Mouse (Mus musculus) forebrain, embryonic 16.5 days (tissue): Measurements from ENCODE around the gene Trir. TPM values are rescaled to one million over a fixed set of nuclear protein-coding genes. Genes with fewer than 3 reads are reported as not detected.

Source experiments
- ATAC-seq: fragments of 200-750 bp; cut with Nextera tagmentation; 2 replicates; pipeline ENCODE4 v1.8.0; 2017; ENCODE audit warnings: mild to moderate bottlenecking, moderate library complexity
- H3K27ac ChIP-seq: fragments of 300-500 bp; sonication (generic); 2 replicates; pipeline ENCODE4 v1.5.1; 2014; ENCODE audit warnings: low read length, control low read depth
- H3K27me3 ChIP-seq: fragments of 300-500 bp; sonication (generic); replicated peaks from 2 replicates; pipeline ENCODE4 v1.6.1; 2014; ENCODE audit warnings: low read length; ENCODE audit not compliant: control insufficient read depth, insufficient read depth
- H3K36me3 ChIP-seq: fragments of 300-500 bp; sonication (generic); 2 replicates; pipeline ENCODE4 v1.6.1; 2014; ENCODE audit not compliant: control insufficient read depth, insufficient read depth
- H3K4me1 ChIP-seq: fragments of 300-500 bp; sonication (generic); replicated peaks from 2 replicates; pipeline ENCODE4 v1.6.1; 2014; ENCODE audit warnings: low read length; ENCODE audit not compliant: control insufficient read depth, insufficient read depth
- H3K4me2 ChIP-seq: fragments of 300-500 bp; sonication (generic); 2 replicates; pipeline ENCODE4 v1.6.1; 2014; ENCODE audit warnings: mild to moderate bottlenecking, low read length, control low read depth
- H3K4me3 ChIP-seq: fragments of 300-500 bp; sonication (generic); replicated peaks from 2 replicates; pipeline ENCODE4 v1.5.1; 2014; ENCODE audit warnings: mild to moderate bottlenecking, low read length, control low read depth
- H3K9ac ChIP-seq: fragments of 300-500 bp; sonication (generic); replicated peaks from 2 replicates; pipeline ENCODE4 v1.6.1; 2014; ENCODE audit warnings: low read depth, low read length, control low read depth
- H3K9me3 ChIP-seq: fragments of 300-500 bp; sonication (generic); 2 replicates; pipeline ENCODE4 v1.6.1; 2016; ENCODE audit warnings: low read length; ENCODE audit not compliant: control insufficient read depth
- WGBS: fragments of 180-500 bp; shearing (Covaris S2); extraction: QIAGEN DNeasy Blood & Tissue Kit; methylation state at CpG from one replicate; pipeline ENCODE4 v1.1.7; 2014; 5-methylcytosine and 5-hydroxymethylcytosine counted together
- polyA plus RNA-seq: library from polyadenylated mRNA; unstranded; fragments of >200 nt; fragmentation: Nextera tagmentation; extraction: Ambion mirVana; gene quantifications from 2 replicates; pipeline ENCODE4 v1.2.1, GENCODE M21; 2015

Trir gene
- polyA plus RNA-seq = 108 and 110 TPM in 2 replicates

DNA sequence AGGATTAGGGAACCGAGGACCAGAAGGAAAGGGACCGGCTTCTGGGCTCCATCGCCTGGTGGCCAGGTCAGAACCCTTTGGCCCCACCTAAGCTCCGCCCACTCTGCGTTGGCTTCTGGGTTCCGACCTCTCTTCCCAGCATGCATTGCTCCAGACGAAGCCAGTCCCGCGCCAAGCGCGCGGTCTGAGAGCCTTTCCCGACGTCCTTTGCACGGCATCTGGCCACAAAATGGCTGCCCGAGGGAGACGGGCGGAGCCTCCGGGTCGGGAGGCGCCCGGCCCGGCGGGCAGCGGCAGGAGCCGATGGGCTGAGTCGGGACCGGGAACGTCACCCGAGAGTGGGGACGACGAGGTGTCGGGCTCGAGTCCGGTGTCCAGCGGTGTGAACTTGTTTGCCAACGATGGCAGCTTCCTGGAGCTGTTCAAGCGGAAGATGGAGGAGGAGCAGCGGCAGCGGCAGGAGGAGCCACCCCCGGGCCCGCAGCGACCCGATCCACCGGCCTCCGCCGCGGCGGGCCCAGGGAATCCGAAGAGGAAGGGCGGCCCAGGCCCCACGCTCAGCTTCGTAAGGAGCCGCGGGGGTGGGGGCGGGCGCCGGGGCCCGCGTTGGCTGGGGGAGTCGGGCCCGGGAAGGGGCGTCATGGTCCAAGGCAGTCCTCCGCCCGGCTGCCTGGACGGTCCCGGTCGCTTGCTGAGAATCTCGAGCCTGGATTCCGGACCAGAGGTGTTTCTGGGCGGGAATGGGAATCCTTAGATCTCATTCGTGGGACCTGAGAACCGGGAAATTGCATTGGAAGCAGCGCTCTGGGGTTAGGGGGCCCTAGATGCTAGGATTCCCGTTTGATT is at the start of gene Trir:
Gene Trir (plus strand): TSS at position 154 of the 846 bp plus-strand sequence.
- peak within 1 kb of the TSS; percentile 90 for H3K4me2 ChIP-seq
- H3K4me3 ChIP-seq = peak within 1 kb of the TSS; percentile 95
- peak within 1 kb of the TSS; percentile 86 for H3K27ac ChIP-seq

DNA sequence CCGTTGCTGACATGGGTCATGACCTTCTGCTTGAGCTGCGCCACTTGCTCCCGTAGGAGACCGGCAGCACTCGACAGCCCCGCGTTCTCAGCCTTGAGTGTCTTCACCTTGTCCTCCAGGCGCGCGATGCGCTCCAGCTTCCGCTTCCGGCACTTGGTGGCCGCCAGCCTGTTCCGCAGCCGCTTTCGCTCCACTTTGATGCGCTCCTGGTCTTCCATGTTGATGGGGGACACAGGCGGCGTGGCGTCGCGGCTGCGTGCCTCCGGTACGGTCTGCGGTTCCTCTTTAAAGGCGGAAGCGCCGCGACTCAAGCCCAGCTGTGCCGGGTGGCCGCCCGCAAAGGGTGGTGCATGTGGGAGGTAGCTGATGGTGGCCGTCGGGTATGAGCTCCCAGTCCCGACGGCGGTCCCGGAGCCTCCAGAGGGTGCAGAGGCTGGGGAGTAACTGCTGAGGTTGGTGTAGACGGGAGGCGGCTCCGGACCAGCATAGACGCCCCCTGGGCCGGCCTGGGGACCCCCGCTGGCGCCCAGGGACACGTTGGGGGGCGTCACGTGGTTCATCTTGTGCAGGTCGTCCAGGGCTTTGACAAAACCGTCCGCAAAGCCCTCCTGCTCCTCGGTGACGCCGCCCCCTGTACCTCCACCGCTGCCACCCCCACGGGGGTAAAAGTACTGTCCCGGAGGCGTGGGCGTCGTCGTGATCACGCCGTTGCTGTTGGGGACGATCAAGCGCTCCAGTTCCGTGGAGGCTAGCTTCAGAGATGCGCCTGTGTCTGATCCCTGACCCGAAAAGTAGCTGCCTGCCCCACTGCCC is 49.0 kb upstream of the Trir start:
- no peak overlapping the region; the same call in 1 of the 2 replicates for H3K27ac ChIP-seq
- peak overlapping the region; percentile 91 for H3K4me2 ChIP-seq
- H3K36me3 ChIP-seq = peaks cover 4% of the 10 kb centered on the region; the same call in 1 of the 2 replicates
- 1% methylated on average over 70 of the region's 70 CpGs for WGBS
- no peaks in the 10 kb centered on the region for H3K9me3 ChIP-seq
- ATAC-seq = no peak
- H3K4me1 ChIP-seq = peaks cover 61% of the 10 kb centered on the region
- peaks cover 20% of the 10 kb centered on the region for H3K27me3 ChIP-seq
- peak overlapping the region; percentile 57 for H3K4me3 ChIP-seq
- H3K9ac ChIP-seq = peak overlapping the region; percentile 67

More for the DNA sequence above, at the start of gene Trir:
- under 1% methylated on average over 70 of the region's 75 CpGs for WGBS
- ATAC-seq = peak; percentile 78
- H3K27me3 ChIP-seq = no peaks in the 10 kb centered on the region
- H3K9me3 ChIP-seq = no peaks in the 10 kb centered on the region
- peaks cover 39% of the 10 kb centered on the region for H3K4me1 ChIP-seq
- peaks cover 14% of the 10 kb centered on the region for H3K36me3 ChIP-seq
- H3K9ac ChIP-seq = peak within 1 kb of the TSS; percentile 99

DNA sequence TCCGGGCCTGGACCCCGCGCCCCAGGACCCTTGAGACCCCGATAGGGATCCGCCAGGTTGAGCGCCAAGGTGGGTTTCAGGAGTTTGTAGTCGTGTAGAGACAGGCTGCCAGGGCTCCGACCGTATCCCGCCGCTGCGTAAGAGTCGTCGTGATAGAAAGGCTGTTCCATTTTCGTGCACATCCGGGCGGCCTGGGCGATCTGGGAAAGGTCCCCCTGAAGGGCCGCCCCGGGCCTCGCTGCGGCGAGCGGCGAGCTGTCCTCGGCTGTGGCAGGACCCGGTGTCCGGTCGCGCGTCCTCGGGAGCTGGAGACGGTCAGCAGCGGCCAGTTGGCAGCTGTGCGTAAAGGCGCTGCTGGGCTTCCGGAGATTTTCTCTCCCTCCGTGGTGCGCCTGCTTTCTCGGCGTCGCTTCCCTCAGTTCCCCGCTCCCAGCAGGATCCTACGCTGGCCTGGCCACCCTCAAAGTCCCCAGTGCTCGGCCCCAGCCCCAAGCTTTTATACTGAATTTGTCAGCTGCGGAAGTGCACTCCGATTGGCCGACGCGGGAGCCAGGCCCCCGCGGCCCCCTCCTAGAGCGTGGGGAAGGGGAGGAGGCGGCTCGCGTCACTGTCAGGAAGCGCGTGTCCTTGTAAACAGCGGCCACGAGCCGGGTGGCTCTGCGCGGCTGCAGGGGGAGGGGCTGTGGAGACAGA is 48.2 kb upstream of the Trir start, which contains the start of gene Junb:
Gene Junb (minus strand): TSS at position 471 of the 693 bp plus-strand sequence.
- WGBS = under 1% methylated on average over 63 of the region's 63 CpGs
- H3K36me3 ChIP-seq = peaks cover 4% of the 10 kb centered on the region; the same call in 1 of the 2 replicates
- H3K4me2 ChIP-seq = peak within 1 kb of the TSS; percentile 91
- peak within 1 kb of the TSS; percentile 57 for H3K4me3 ChIP-seq
- ATAC-seq = peak; percentile 51
- H3K9me3 ChIP-seq = no peaks in the 10 kb centered on the region
- peak within 1 kb of the TSS; percentile 12 for H3K27ac ChIP-seq
- peak within 1 kb of the TSS; percentile 67 for H3K9ac ChIP-seq
- H3K27me3 ChIP-seq = peaks cover 20% of the 10 kb centered on the region
- peaks cover 61% of the 10 kb centered on the region for H3K4me1 ChIP-seq

DNA sequence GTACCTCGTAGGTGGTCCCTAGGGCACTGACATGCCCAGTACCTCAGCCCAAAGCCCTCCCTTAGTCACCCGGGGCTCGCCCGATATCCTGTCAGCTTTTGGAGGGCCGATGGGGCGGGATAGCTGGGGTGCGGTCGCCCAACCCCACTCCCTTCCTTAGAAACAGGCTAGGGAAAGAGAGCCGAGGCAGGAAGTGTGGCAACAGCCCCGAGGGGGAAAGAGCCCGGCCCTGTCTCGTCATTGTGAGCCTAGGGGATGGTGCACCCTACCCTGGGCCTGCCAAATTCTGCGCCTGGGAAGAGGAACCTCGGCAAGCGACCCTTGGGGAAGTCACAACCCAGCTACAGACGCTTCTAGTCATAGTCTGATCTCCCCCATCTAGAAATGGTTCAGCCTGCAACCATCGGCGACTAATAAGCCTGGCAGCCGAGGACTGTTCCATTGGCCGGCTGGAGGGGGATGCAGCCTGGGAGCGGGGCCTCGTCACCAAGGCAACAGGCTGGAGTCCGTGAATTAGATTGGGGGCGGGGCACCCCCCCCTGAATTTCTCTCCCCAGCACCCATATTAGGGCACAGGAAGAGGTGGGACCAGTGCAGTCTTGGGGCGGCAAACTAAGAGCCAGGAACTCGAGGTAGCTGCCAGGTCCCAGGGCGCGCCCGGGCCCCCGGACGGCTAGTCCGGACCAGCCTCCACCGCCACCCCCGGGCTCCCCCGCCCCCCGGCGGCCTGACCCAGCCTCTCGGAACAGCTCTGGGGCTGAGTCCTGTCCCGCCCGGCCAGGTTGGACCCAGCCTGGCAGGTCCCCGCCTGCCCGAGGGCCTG is 46.8 kb upstream of the Trir start:
- Histone ChIP-seq H3K4me3 (peak overlapping the region; percentile 40), H3K9me3 (no peaks in the 10 kb centered on the region), H3K36me3 (peaks cover 4% of the 10 kb centered on the region; the same call in 1 of the 2 replicates), H3K27ac (peak overlapping the region; percentile 46), H3K27me3 (peaks cover 20% of the 10 kb centered on the region), H3K4me2 (peak overlapping the region; percentile 57), H3K4me1 (peaks cover 64% of the 10 kb centered on the region), H3K9ac (peak overlapping the region; percentile 51)
- WGBS = 3% methylated on average over 42 of the region's 42 CpGs
- peak; percentile 45 for ATAC-seq

DNA sequence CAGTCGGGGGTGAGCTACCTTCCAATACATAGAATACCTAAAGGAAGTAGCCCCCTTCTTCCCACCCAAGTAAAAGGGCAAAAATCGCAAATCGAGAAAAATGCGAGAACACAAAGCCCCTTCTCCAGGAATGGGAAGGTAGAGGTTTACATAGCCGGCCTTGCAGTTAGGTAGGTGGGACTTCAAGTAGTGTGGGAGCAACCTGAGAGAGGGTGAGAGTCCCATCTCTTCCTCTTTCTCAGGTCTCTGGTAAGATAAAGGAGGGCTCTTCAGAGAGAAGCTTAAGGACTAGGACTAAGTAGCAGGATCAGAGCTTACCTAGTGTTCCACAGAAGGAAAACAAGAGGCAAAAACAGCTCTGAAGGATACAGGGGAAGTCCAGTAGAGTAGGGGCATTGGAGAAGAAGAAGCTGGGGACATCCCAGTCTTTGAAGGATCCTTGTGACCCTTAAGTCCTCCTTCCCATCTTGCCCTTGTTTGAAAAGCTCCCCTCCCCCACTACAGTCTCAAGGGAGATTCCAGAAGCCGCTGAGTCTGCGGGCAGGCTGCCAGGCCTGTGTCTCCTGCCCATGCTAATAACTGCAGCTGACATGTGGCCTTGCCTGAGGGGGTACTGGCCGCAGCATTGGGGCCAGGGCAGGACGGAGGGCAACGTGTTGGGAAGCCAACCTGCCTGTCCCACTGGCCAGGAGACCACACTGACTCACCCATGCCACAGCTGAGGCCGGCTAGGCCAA is 45.8 kb upstream of the Trir start:
- peaks cover 20% of the 10 kb centered on the region for H3K27me3 ChIP-seq
- H3K9ac ChIP-seq = no peak overlapping the region; the same call in 1 of the 2 replicates
- no peaks in the 10 kb centered on the region for H3K36me3 ChIP-seq
- H3K4me1 ChIP-seq = peaks cover 65% of the 10 kb centered on the region
- no peak for ATAC-seq
- no peak overlapping the region; the same call in 1 of the 2 replicates for H3K4me2 ChIP-seq
- no peak overlapping the region; the same call in 1 of the 2 replicates for H3K4me3 ChIP-seq
- no peaks in the 10 kb centered on the region for H3K9me3 ChIP-seq
- H3K27ac ChIP-seq = no peak overlapping the region
- 34% methylated on average over 11 of the region's 11 CpGs for WGBS

DNA sequence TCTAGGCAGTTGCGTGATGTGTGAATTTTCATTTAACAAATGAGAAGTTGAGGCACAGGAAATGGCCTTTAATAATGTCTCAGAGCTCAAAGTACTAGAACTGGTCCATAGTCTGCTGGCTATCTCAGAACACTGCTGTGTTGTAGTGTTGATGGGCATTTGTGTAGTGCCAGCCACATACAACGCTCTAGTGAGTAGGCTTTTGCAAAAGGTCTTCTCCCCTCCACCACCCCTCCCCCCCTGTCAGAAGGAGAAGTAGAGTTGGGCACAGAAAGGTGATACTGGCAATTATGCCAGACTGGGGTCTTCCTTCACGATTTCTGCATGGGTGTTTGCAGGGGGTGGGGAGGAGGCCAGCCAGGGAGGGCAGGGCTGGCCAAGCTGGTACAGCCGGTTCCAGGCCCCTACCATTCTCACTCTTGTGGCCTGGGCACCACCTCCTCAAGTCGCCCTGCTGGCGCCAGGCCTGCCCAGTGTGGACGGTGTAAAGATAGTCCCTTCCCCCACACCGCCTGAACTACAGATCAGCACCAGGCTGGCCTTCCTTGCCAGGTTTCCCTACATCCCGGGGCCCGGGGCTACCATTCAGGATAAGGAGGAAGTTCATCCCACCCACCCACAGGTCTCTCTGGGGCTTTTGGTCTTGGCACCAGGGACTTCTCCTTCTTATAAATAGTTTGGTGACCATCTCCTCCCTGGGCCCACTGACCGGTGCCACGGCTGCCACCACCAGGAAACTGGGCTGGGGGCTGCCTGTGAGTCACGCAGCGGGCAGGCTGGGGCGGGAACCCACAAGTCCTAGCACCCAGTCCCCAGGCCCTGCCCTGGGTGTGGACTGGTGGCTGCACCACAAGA is 44.8 kb upstream of the Trir start:
- Histone ChIP-seq H3K9me3 (no peaks in the 10 kb centered on the region), H3K36me3 (no peaks in the 10 kb centered on the region), H3K27me3 (peaks cover 23% of the 10 kb centered on the region), H3K4me2 (no peak overlapping the region), H3K4me1 (peaks cover 63% of the 10 kb centered on the region), H3K4me3 (no peak overlapping the region), H3K9ac (no peak overlapping the region), H3K27ac (no peak overlapping the region)
- no peak for ATAC-seq
- 78% methylated on average over 15 of the region's 15 CpGs for WGBS

DNA sequence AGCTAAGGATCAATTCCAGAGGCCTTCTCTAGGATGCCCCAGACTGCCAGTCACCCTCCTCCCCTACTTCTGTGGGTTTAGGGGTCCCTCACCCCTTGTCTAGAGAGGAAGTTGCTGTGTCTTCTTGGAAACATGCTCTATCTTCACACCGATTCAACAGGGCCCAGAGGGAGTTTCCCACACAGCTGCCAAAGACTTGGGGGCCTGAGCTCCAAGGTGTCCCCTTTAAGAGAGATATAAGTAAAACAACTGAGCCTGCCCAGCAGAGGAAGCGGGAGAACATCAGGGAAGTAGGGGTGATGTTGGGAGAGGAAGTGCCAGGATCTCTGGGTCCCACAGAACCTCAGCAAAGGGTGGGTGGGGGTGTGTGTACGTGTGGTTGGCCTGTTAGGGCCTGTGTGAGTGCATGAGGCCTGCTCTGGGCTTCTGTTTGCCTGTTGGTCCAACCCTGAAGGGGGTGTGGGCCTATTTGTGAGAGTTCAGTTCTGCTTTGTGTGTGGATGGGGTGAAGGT is 44.1 kb upstream of the Trir start:
- Histone ChIP-seq H3K27me3 (peaks cover 18% of the 10 kb centered on the region; the same call in 1 of the 2 replicates), H3K27ac (no peak overlapping the region), H3K9me3 (no peaks in the 10 kb centered on the region), H3K4me3 (no peak overlapping the region), H3K4me2 (no peak overlapping the region), H3K9ac (no peak overlapping the region), H3K36me3 (no peaks in the 10 kb centered on the region), H3K4me1 (peaks cover 56% of the 10 kb centered on the region)
- ATAC-seq = no peak
- 73% methylated on average over 3 of the region's 3 CpGs for WGBS
